Mouse (Mus musculus) lung, postnatal 0 days (tissue): ENCODE results near the gene Mrps16.

ENCODE experiments used
- CTCF ChIP-seq: IDR thresholded peaks from 2 replicates; pipeline ENCODE4 v1.5.1; 2016; ENCODE audit warnings: antibody characterized with exemption, mild to moderate bottlenecking
- EP300 ChIP-seq: IDR thresholded peaks from 2 replicates; pipeline ENCODE4 v1.6.1; 2016; ENCODE audit warnings: antibody characterized with exemption, mild to moderate bottlenecking, control low read depth

DNA sequence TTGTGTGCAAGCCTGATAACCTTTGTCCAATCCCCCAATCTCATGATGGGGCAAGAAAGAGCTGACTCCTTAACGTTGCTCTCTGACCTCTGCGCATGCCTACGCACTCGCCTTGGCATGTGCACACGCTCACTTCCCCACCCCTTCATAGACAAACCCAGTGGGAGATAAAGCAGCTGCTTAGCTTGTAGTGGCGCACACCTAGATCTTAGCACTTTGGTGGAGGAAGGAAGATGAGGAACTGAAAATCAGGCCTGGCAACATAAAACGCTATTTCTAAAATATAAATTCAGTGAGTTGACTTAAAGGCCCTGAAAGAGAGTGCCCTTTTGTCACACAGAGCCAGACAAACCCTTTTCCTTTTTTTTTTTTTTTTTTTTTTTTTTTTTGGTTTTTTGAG lies 22.6 kb downstream of the Mrps16 start:
- TF ChIP-seq CTCF: no peak
- no peak for TF ChIP-seq EP300
